Mouse (Mus musculus) neural tube, embryonic 12.5 days (tissue): ENCODE measurements around the gene Pknox1. TPM values are rescaled to one million over a fixed set of nuclear protein-coding genes. Genes with fewer than 3 reads are reported as not detected.

Experiments used
- ATAC-seq: fragments of 200-750 bp; cut with Nextera tagmentation; 2 replicates; pipeline ENCODE4 v1.8.0; 2017; ENCODE audit warnings: low read depth, mild to moderate bottlenecking, moderate TSS enrichment, moderate library complexity; ENCODE audit not compliant: low FRiP score
- H3K27ac ChIP-seq: fragments of 300-500 bp; sonication (generic); 2 replicates; pipeline ENCODE4 v1.5.1; 2016
- H3K27me3 ChIP-seq: fragments of 300-500 bp; sonication (generic); replicated peaks from 2 replicates; pipeline ENCODE4 v1.6.1; 2016; ENCODE audit warnings: mild to moderate bottlenecking
- H3K36me3 ChIP-seq: fragments of 300-500 bp; sonication (generic); 2 replicates; pipeline ENCODE4 v1.6.1; 2016; ENCODE audit warnings: mild to moderate bottlenecking
- H3K4me1 ChIP-seq: fragments of 300-500 bp; sonication (generic); 2 replicates; pipeline ENCODE4 v1.6.1; 2016
- H3K4me2 ChIP-seq: fragments of 300-500 bp; sonication (generic); replicated peaks from 2 replicates; pipeline ENCODE4 v1.6.1; 2016; ENCODE audit warnings: mild to moderate bottlenecking
- H3K4me3 ChIP-seq: fragments of 300-500 bp; sonication (generic); 2 replicates; pipeline ENCODE4 v1.5.1; 2016
- H3K9ac ChIP-seq: fragments of 300-500 bp; sonication (generic); 2 replicates; pipeline ENCODE4 v1.6.1; 2016; ENCODE audit warnings: mild to moderate bottlenecking
- H3K9me3 ChIP-seq: fragments of 300-500 bp; sonication (generic); 2 replicates; pipeline ENCODE4 v1.6.1; 2016; ENCODE audit warnings: mild to moderate bottlenecking
- WGBS: fragments of 180-500 bp; shearing (Covaris S2); methylation state at CpG from one replicate; pipeline ENCODE4 v1.1.7; 2016; 5-methylcytosine and 5-hydroxymethylcytosine counted together
- polyA plus RNA-seq: library from polyadenylated mRNA; unstranded; fragments of >200 nt; fragmentation: Nextera tagmentation; extraction: Ambion mirVana; gene quantifications from 2 replicates; pipeline ENCODE4 v1.2.1, GENCODE M21; 2016

Gene Pknox1
- polyA plus RNA-seq, 1 experiment from 2014 or later, result 45.2 TPM

- H3K9me3 ChIP-seq, result no peaks in the 10 kb centered on the region
- no peaks in the 10 kb centered on the region for H3K4me1 ChIP-seq
- H3K4me3 ChIP-seq, result no peak overlapping the region
- ATAC-seq, result no peak
- 95% methylated on average over 3 of the region's 3 CpGs for WGBS
- no peak overlapping the region for H3K27ac ChIP-seq
- H3K27me3 ChIP-seq, result no peaks in the 10 kb centered on the region
- H3K9ac ChIP-seq, result no peak overlapping the region
- no peak overlapping the region for H3K4me2 ChIP-seq
- H3K36me3 ChIP-seq, result peaks cover 32% of the 10 kb centered on the region
These were observed 45.4 kb downstream of the Pknox1 start for GRCm38 (mm10) chr17:31609895-31610294.

- no peak for ATAC-seq
- no peak overlapping the region for H3K9ac ChIP-seq
- no peaks in the 10 kb centered on the region for H3K27me3 ChIP-seq
- H3K9me3 ChIP-seq, result no peaks in the 10 kb centered on the region
- no peaks in the 10 kb centered on the region for H3K4me1 ChIP-seq
- no peak overlapping the region for H3K27ac ChIP-seq
- H3K4me3 ChIP-seq, result no peak overlapping the region
- no peak overlapping the region for H3K4me2 ChIP-seq
- WGBS, result 84% methylated on average over 4 of the region's 4 CpGs
- peaks cover 9% of the 10 kb centered on the region for H3K36me3 ChIP-seq
These were observed 48.7 kb downstream of the Pknox1 start for GRCm38 (mm10) chr17:31613086-31613755.

GRCm38 (mm10) chr17:31623101-31623500 lies 58.6 kb downstream of the Pknox1 start:
- Histone ChIP-seq H3K9ac (no peak overlapping the region), H3K27me3 (no peaks in the 10 kb centered on the region), H3K4me3 (no peak overlapping the region), H3K27ac (no peak overlapping the region), H3K9me3 (0 out of 2 replicates have a peak, but pooled peaks cover 7% of the 10 kb centered on the region), H3K4me1 (no peaks in the 10 kb centered on the region), H3K36me3 (no peaks in the 10 kb centered on the region), H3K4me2 (no peak overlapping the region)
- 92% methylated on average over 4 of the region's 4 CpGs for WGBS
- no peak for ATAC-seq

GRCm38 (mm10) chr17:31627961-31628360 lies 63.4 kb downstream of the Pknox1 start:
- Histone ChIP-seq H3K9me3 (0 out of 2 replicates have a peak, but pooled peaks cover 9% of the 10 kb centered on the region), H3K27ac (no peak overlapping the region), H3K27me3 (no peaks in the 10 kb centered on the region), H3K4me3 (no peak overlapping the region), H3K9ac (no peak overlapping the region), H3K4me2 (no peak overlapping the region), H3K36me3 (no peaks in the 10 kb centered on the region), H3K4me1 (no peaks in the 10 kb centered on the region)
- WGBS, result 95% methylated on average over 2 of the region's 2 CpGs
- ATAC-seq, result no peak

- peaks cover 15% of the 10 kb centered on the region for H3K27me3 ChIP-seq
- H3K4me3 ChIP-seq, result no peak overlapping the region
- peaks cover 5% of the 10 kb centered on the region for H3K4me1 ChIP-seq
- H3K36me3 ChIP-seq, result no peaks in the 10 kb centered on the region
- 88% methylated on average over 10 of the region's 10 CpGs for WGBS
- ATAC-seq, result no peak
- 0 out of 2 replicates have a peak, but pooled peaks cover 9% of the 10 kb centered on the region for H3K9me3 ChIP-seq
- H3K9ac ChIP-seq, result no peak overlapping the region
- no peak overlapping the region for H3K4me2 ChIP-seq
- no peak overlapping the region for H3K27ac ChIP-seq
These were observed 66.7 kb downstream of the Pknox1 start for GRCm38 (mm10) chr17:31631081-31631800.

GRCm38 (mm10) chr17:31633007-31633406 lies 68.5 kb downstream of the Pknox1 start:
- 0 out of 2 replicates have a peak, but pooled peaks cover 3% of the 10 kb centered on the region for H3K9me3 ChIP-seq
- H3K9ac ChIP-seq, result no peak overlapping the region
- no peaks in the 10 kb centered on the region for H3K36me3 ChIP-seq
- no peak overlapping the region for H3K27ac ChIP-seq
- no peak for ATAC-seq
- no peak overlapping the region for H3K4me2 ChIP-seq
- WGBS, result 56% methylated on average over 6 of the region's 6 CpGs
- H3K4me3 ChIP-seq, result no peak overlapping the region
- peaks cover 17% of the 10 kb centered on the region for H3K4me1 ChIP-seq
- H3K27me3 ChIP-seq, result peaks cover 28% of the 10 kb centered on the region

GRCm38 (mm10) chr17:31634896-31635295 lies 70.4 kb downstream of the Pknox1 start:
- Histone ChIP-seq H3K36me3 (no peaks in the 10 kb centered on the region), H3K4me2 (no peak overlapping the region), H3K27me3 (peaks cover 31% of the 10 kb centered on the region), H3K9ac (no peak overlapping the region), H3K4me1 (peaks cover 17% of the 10 kb centered on the region), H3K9me3 (no peaks in the 10 kb centered on the region), H3K27ac (no peak overlapping the region), H3K4me3 (no peak overlapping the region)
- no peak for ATAC-seq
- WGBS, result 70% methylated on average over 5 of the region's 5 CpGs

- H3K27me3 ChIP-seq, result peaks cover 31% of the 10 kb centered on the region
- H3K36me3 ChIP-seq, result no peaks in the 10 kb centered on the region
- 59% methylated on average over 11 of the region's 11 CpGs for WGBS
- ATAC-seq, result no peak
- no peak overlapping the region for H3K27ac ChIP-seq
- no peak overlapping the region for H3K4me3 ChIP-seq
- no peaks in the 10 kb centered on the region for H3K9me3 ChIP-seq
- no peak overlapping the region for H3K9ac ChIP-seq
- H3K4me1 ChIP-seq, result peaks cover 17% of the 10 kb centered on the region
- peak overlapping the region; percentile 96 for H3K4me2 ChIP-seq
These were observed 71.2 kb downstream of the Pknox1 start for GRCm38 (mm10) chr17:31635781-31636180.

GRCm38 (mm10) chr17:31636277-31636941 lies 71.9 kb downstream of the Pknox1 start:
- no peak overlapping the region for H3K27ac ChIP-seq
- H3K4me1 ChIP-seq, result peaks cover 17% of the 10 kb centered on the region
- H3K4me3 ChIP-seq, result peak overlapping the region; percentile 43
- peak; percentile 61; the same call in 1 of the 2 replicates for ATAC-seq
- peaks cover 31% of the 10 kb centered on the region for H3K27me3 ChIP-seq
- WGBS, result 4% methylated on average over 45 of the region's 45 CpGs
- H3K9ac ChIP-seq, result peak overlapping the region; percentile 54; the same call in 1 of the 2 replicates
- H3K36me3 ChIP-seq, result no peaks in the 10 kb centered on the region
- no peaks in the 10 kb centered on the region for H3K9me3 ChIP-seq
- peak overlapping the region; percentile 96 for H3K4me2 ChIP-seq

- peaks cover 31% of the 10 kb centered on the region for H3K27me3 ChIP-seq
- peak within 1 kb of the TSS; percentile 96 for H3K4me2 ChIP-seq
- 2% methylated on average over 61 of the region's 61 CpGs for WGBS
- ATAC-seq, result peak; percentile 87
- H3K4me1 ChIP-seq, result peaks cover 17% of the 10 kb centered on the region
- peak within 1 kb of the TSS; percentile 43 for H3K4me3 ChIP-seq
- no peaks in the 10 kb centered on the region for H3K9me3 ChIP-seq
- H3K9ac ChIP-seq, result peak within 1 kb of the TSS; percentile 54; the same call in 1 of the 2 replicates
- no peaks in the 10 kb centered on the region for H3K36me3 ChIP-seq
- H3K27ac ChIP-seq, result no peak within 1 kb of the TSS
These were observed 72.6 kb downstream of the Pknox1 start, which contains the start of gene Cbs for GRCm38 (mm10) chr17:31636942-31637811. Gene Cbs, minus strand, starts transcription at chr17:31637238.

- no peak for ATAC-seq
- H3K9me3 ChIP-seq, result no peaks in the 10 kb centered on the region
- H3K36me3 ChIP-seq, result no peaks in the 10 kb centered on the region
- no peak overlapping the region for H3K4me3 ChIP-seq
- WGBS, result 68% methylated on average over 9 of the region's 9 CpGs
- peak overlapping the region; percentile 96 for H3K4me2 ChIP-seq
- H3K27me3 ChIP-seq, result peaks cover 31% of the 10 kb centered on the region
- H3K27ac ChIP-seq, result no peak overlapping the region
- H3K9ac ChIP-seq, result 0 out of 2 replicates have a peak overlapping the region, but pooled peaks have one; percentile 3
- H3K4me1 ChIP-seq, result peaks cover 17% of the 10 kb centered on the region
These were observed 73.5 kb downstream of the Pknox1 start for GRCm38 (mm10) chr17:31637866-31638570.
